Comparison of ENCODE assay signal across 14 mouse cellular contexts in the genomic region with DNA sequence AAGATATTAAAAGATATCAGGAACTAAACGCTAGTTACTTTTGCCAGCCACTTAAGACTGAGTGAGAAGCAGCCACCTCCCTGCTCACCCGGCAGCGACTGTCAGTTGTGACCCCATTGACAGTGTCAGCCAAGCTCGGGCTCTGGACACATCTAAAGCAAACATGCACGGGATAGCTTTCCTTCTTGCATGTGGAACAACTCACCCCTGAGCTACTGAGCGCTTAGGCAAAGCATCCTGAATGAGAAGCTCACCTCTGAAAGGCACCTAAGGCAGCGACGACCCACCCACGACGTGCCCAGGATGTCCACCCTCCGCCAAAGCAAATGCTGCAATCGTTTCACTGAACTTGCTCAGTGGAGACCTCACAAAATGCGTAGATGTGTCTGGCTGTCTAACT. TPM values are rescaled to one million over a fixed set of nuclear protein-coding genes. Genes with fewer than 3 reads are reported as not detected.
DNase-seq lines count a peak whose midpoint lies in the region; ATAC-seq and TF ChIP-seq lines count a peak whose summit lies in the region.
"Had no signal": no experiment of that assay in that cellular context is flagged by ENCODE, and none has a peak within 500 bp of the region (broad histone marks: within the 10 kb centered on the region; RNA-seq: fewer than 3 reads in every experiment).

No protein-coding gene starts in this region.

- H3K9me3 ChIP-seq in embryonic facial prominence, embryonic 12.5 days = no peaks in the 10 kb centered on the region
- no peaks in the 10 kb centered on the region for H3K9me3 ChIP-seq in embryonic facial prominence, embryonic 10.5 days
- no peaks in the 10 kb centered on the region for H3K9me3 ChIP-seq in limb, embryonic 12.5 days
- H3K9me3 ChIP-seq in limb, embryonic 10.5 days (replicated peaks) = no peaks in the 10 kb centered on the region
- H3K9me3 ChIP-seq in heart, embryonic 15.5 days (replicated peaks) = no peaks in the 10 kb centered on the region
- no peaks in the 10 kb centered on the region for H3K9me3 ChIP-seq in midbrain, postnatal 0 days (ENCODE audit: low read length)
- H3K9me3 ChIP-seq: embryonic facial prominence, embryonic 15.5 days; G1E had no signal

- H3K27ac ChIP-seq in embryonic facial prominence, embryonic 12.5 days = no peak overlapping the region
- no peak overlapping the region for H3K27ac ChIP-seq in embryonic facial prominence, embryonic 10.5 days (replicated peaks)
- H3K27ac ChIP-seq in limb, embryonic 12.5 days = no peak overlapping the region
- H3K27ac ChIP-seq in limb, embryonic 10.5 days = no peak overlapping the region
- peak overlapping the region; percentile 86 for H3K27ac ChIP-seq in heart, embryonic 15.5 days
- H3K27ac ChIP-seq in midbrain, postnatal 0 days (ENCODE audit: low read depth, low read length) = no peak overlapping the region
- H3K27ac ChIP-seq: layer of hippocampus, adult 2 months had no signal

- H3K4me3 ChIP-seq in embryonic facial prominence, embryonic 12.5 days = no peak overlapping the region
- H3K4me3 ChIP-seq in embryonic facial prominence, embryonic 10.5 days = no peak overlapping the region
- H3K4me3 ChIP-seq in limb, embryonic 12.5 days (replicated peaks) = no peak overlapping the region
- H3K4me3 ChIP-seq in limb, embryonic 10.5 days = no peak overlapping the region
- H3K4me3 ChIP-seq in heart, embryonic 15.5 days = peak overlapping the region; percentile 56
- no peak overlapping the region for H3K4me3 ChIP-seq in midbrain, postnatal 0 days (ENCODE audit: low read depth, low read length)

- WGBS in embryonic facial prominence, embryonic 12.5 days = 58% methylated on average over 13 of the region's 13 CpGs
- WGBS in embryonic facial prominence, embryonic 10.5 days = 66% methylated on average over 13 of the region's 13 CpGs
- WGBS in limb, embryonic 12.5 days = 77% methylated on average over 13 of the region's 13 CpGs
- WGBS in limb, embryonic 10.5 days = 82% methylated on average over 13 of the region's 13 CpGs
- 40% methylated on average over 13 of the region's 13 CpGs for WGBS in heart, embryonic 15.5 days
- 74% methylated on average over 13 of the region's 13 CpGs for WGBS in midbrain, postnatal 0 days

- peak overlapping the region; percentile 86 for H3K4me2 ChIP-seq in embryonic facial prominence, embryonic 12.5 days (replicated peaks)
- peak overlapping the region; percentile 79; the same call in 1 of the 2 replicates for H3K4me2 ChIP-seq in limb, embryonic 12.5 days
- peak overlapping the region; percentile 86 for H3K4me2 ChIP-seq in heart, embryonic 15.5 days
- H3K4me2 ChIP-seq in midbrain, postnatal 0 days (ENCODE audit: low read depth, low read length, poor library complexity, severe bottlenecking) = no peak overlapping the region

- H3K9ac ChIP-seq in embryonic facial prominence, embryonic 12.5 days = no peak overlapping the region
- no peak overlapping the region for H3K9ac ChIP-seq in limb, embryonic 12.5 days (replicated peaks)
- H3K9ac ChIP-seq in heart, embryonic 15.5 days = peak overlapping the region; percentile 72; the same call in 1 of the 2 replicates
- H3K9ac ChIP-seq in midbrain, postnatal 0 days (replicated peaks; ENCODE audit: low read length, poor library complexity, severe bottlenecking) = no peak overlapping the region

- no peak for TF ChIP-seq CTCF in midbrain, postnatal 0 days (IDR thresholded peaks at IDR 0.05)

- no peaks in the 10 kb centered on the region for H3K27me3 ChIP-seq in embryonic facial prominence, embryonic 12.5 days
- H3K27me3 ChIP-seq in embryonic facial prominence, embryonic 10.5 days (replicated peaks; ENCODE audit: low read depth, poor library complexity, severe bottlenecking) = peaks cover 26% of the 10 kb centered on the region
- H3K27me3 ChIP-seq in limb, embryonic 12.5 days = peaks cover 22% of the 10 kb centered on the region
- H3K27me3 ChIP-seq in limb, embryonic 10.5 days (ENCODE audit: low read depth, poor library complexity, severe bottlenecking) = peaks cover 19% of the 10 kb centered on the region; the same call in 1 of the 2 replicates
- H3K27me3 ChIP-seq in heart, embryonic 15.5 days = no peaks in the 10 kb centered on the region
- no peaks in the 10 kb centered on the region for H3K27me3 ChIP-seq in midbrain, postnatal 0 days (ENCODE audit: insufficient read depth, low read length)
- H3K27me3 ChIP-seq: embryonic facial prominence, embryonic 15.5 days had no signal

- H3K4me1 ChIP-seq in embryonic facial prominence, embryonic 12.5 days = peaks cover 7% of the 10 kb centered on the region; the same call in 1 of the 2 replicates
- H3K4me1 ChIP-seq in embryonic facial prominence, embryonic 10.5 days = peaks cover 9% of the 10 kb centered on the region; the same call in 1 of the 2 replicates
- H3K4me1 ChIP-seq in limb, embryonic 12.5 days (replicated peaks) = no peaks in the 10 kb centered on the region
- H3K4me1 ChIP-seq in limb, embryonic 10.5 days = peaks cover 12% of the 10 kb centered on the region
- H3K4me1 ChIP-seq in heart, embryonic 15.5 days (replicated peaks) = peaks cover 38% of the 10 kb centered on the region
- H3K4me1 ChIP-seq in midbrain, postnatal 0 days (ENCODE audit: insufficient read depth, low read length) = no peaks in the 10 kb centered on the region; the same call in 1 of the 2 replicates

- no peak for DNase-seq in embryonic facial prominence, embryonic 10.5 days (ENCODE audit: low spot score)
- DNase-seq in limb, embryonic 10.5 days (ENCODE audit: low spot score) = no peak
- no peak for DNase-seq in midbrain, postnatal 0 days (ENCODE audit: low spot score)
- no peak for DNase-seq in yolk sac, embryonic 10.5 days (ENCODE audit: low spot score)
- DNase-seq in urinary bladder, postnatal 14 days (ENCODE audit: low spot score) = no peak
- DNase-seq: cerebellum, adult 11-12 months; lung, adult 18-20 months; right cerebral cortex, postnatal 4 days had no signal

- no peak for ATAC-seq in embryonic facial prominence, embryonic 12.5 days (ENCODE audit: insufficient number of reproducible peaks, insufficient read depth, low FRiP score, low TSS enrichment)
- no peak for ATAC-seq in limb, embryonic 12.5 days (ENCODE audit: insufficient number of reproducible peaks, insufficient read depth, low FRiP score, low TSS enrichment, low read depth)
- no peak for ATAC-seq in heart, embryonic 15.5 days (replicated peaks; ENCODE audit: insufficient number of reproducible peaks, insufficient read depth, low FRiP score, low read depth)
- ATAC-seq in midbrain, postnatal 0 days (ENCODE audit: low FRiP score) = 0 out of 2 replicates have a peak, but pooled peaks have one; percentile 13

- H3K36me3 ChIP-seq in embryonic facial prominence, embryonic 12.5 days = no peaks in the 10 kb centered on the region
- H3K36me3 ChIP-seq in embryonic facial prominence, embryonic 10.5 days (replicated peaks) = no peaks in the 10 kb centered on the region
- H3K36me3 ChIP-seq in limb, embryonic 12.5 days = no peaks in the 10 kb centered on the region
- H3K36me3 ChIP-seq in limb, embryonic 10.5 days = no peaks in the 10 kb centered on the region
- H3K36me3 ChIP-seq in heart, embryonic 15.5 days = no peaks in the 10 kb centered on the region
- H3K36me3 ChIP-seq in midbrain, postnatal 0 days (ENCODE audit: insufficient read depth, low read length) = no peaks in the 10 kb centered on the region
- H3K36me3 ChIP-seq: embryonic facial prominence, embryonic 15.5 days; G1E had no signal

RNA-seq across cellular contexts. Expression of a gene that starts 1.0 kb away (rescaled TPM):
- 1.7 and 1.9 TPM in 2 replicates for polyA plus RNA-seq in embryonic facial prominence, embryonic 12.5 days (2016; fragmentation: Nextera tagmentation; extraction: Ambion mirVana)
- polyA plus RNA-seq in embryonic facial prominence, embryonic 10.5 days (2016; fragmentation: Nextera tagmentation; extraction: Ambion mirVana) = 1.4 and 1.5 TPM in 2 replicates
- polyA plus RNA-seq in limb, embryonic 12.5 days (2016; fragmentation: Nextera tagmentation; extraction: Ambion mirVana) = 0.53 and 0.73 TPM in 2 replicates
- polyA plus RNA-seq in limb, embryonic 10.5 days (2016; fragmentation: Nextera tagmentation; extraction: Ambion mirVana) = 1.1 and 1.2 TPM in 2 replicates
- polyA plus RNA-seq in heart, embryonic 15.5 days (2015; fragmentation: Nextera tagmentation; extraction: Ambion mirVana) = 14.6 and 15.2 TPM in 2 replicates
- 9.7 and 10.7 TPM in 2 replicates for total RNA-seq in midbrain, postnatal 0 days (2014; rRNA removed)
- 1.9 and 2.3 TPM in 2 replicates for polyA plus RNA-seq in midbrain, postnatal 0 days (2015; fragmentation: Nextera tagmentation; extraction: Ambion mirVana)
- polyA plus RNA-seq: G1E had no signal

RNA-seq across cellular contexts. Expression of a gene that starts 55.3 kb away (rescaled TPM):
- 92.4 and 96.0 TPM in 2 replicates for polyA plus RNA-seq in embryonic facial prominence, embryonic 12.5 days (2016; fragmentation: Nextera tagmentation; extraction: Ambion mirVana)
- polyA plus RNA-seq in embryonic facial prominence, embryonic 10.5 days (2016; fragmentation: Nextera tagmentation; extraction: Ambion mirVana) = 65.6 and 68.3 TPM in 2 replicates
- 81.9 and 86.3 TPM in 2 replicates for polyA plus RNA-seq in limb, embryonic 12.5 days (2016; fragmentation: Nextera tagmentation; extraction: Ambion mirVana)
- 65.1 and 70.4 TPM in 2 replicates for polyA plus RNA-seq in limb, embryonic 10.5 days (2016; fragmentation: Nextera tagmentation; extraction: Ambion mirVana)
- 83.4 and 92.1 TPM in 2 replicates for polyA plus RNA-seq in heart, embryonic 15.5 days (2015; fragmentation: Nextera tagmentation; extraction: Ambion mirVana)
- 105 and 111 TPM in 2 replicates for total RNA-seq in midbrain, postnatal 0 days (2014; rRNA removed)
- polyA plus RNA-seq in midbrain, postnatal 0 days (2015; fragmentation: Nextera tagmentation; extraction: Ambion mirVana) = 208 and 220 TPM in 2 replicates
